Mouse (Mus musculus) cerebellum, adult 18-20 months (tissue): ENCODE measurements at regions not wholly inside any gene's neighbourhood (a gene's known extent, or its start where the extent isn't known, plus 50 kb on each side); places are given as distances from the start of the nearest gene placed in this dataset.
"Not testable (repeated sequence)": the region's sequence is repeated elsewhere in the genome, so short reads cannot be mapped to it uniquely, and the experiment has no call there.

Experiments used
- DNase-seq, 2 experiments: peaks; one replicate each; pipeline ENCODE4 v3.0.0; 2021

DNA sequence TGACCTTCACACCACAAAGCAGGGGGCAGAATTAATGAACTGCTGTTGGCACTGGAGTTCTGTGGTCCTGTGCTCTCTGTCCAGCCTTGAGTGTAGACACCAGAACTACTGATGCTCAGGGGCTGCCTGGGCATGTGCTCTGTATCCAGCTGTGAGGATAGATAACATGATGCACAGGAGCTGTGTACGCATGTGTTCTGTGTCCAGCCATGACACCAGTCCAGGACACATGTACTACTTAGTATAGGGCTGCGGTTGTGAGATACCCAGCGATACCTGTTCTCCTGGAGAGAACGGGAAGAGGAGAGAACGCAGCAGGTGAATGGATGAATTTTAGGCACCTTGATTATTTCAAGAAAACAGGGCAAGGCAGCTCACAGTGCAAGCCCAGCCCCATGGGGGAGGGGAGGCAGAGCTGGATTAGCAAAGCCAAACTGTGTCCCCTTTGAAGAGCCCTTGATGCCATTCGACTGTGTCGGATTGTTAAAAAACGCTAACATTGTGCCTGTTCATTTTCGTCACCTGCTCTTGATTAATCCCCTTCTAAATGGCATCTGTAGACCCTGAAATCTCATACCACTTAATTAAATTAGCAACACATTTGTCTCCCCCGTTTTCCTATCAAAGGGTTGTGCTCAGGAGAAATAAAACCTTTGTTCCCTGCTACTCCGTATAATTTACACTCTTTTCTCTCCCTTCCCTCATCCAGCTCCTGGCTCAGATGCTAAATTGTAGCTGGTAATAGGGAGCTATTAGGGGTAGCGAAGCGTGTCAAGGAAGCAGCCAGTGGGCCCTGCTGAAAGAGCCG, 218.8 kb upstream of the Irx4 start:
- no peak for DNase-seq

DNA sequence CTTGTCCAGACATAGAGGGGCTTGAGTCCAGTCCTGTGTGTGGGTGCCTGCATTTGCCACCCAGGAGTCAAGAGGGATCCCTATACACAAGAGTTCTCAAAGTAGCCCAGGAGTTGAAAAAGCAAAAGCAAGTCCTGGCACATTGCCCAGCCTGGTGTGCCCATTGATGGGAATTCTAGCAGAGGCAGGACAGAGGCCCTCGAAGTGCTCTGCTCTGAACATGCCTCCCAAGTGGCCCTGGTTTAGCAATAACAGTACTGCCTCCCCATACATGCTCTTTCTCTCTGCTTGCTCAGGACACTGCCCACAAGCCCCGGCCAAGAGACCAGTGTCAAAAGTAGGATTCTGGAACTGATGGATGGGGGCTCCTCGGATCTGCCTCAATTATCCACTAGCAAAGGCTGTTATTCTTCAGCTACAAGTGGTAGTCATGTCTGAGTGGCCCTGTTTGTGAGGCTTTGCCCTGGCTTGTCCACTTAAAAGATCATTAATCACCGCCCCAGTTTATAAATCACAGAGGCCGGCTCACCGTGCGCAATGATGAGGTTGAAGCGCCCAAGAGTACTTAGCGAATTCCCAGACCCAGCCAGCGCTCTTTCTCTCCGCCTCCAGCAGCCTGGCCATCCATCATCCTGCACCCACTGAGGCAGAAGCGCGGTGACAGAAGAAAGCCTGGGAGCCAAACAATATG, 190.3 kb upstream of the Irx4 start:
- no peak for DNase-seq

DNA sequence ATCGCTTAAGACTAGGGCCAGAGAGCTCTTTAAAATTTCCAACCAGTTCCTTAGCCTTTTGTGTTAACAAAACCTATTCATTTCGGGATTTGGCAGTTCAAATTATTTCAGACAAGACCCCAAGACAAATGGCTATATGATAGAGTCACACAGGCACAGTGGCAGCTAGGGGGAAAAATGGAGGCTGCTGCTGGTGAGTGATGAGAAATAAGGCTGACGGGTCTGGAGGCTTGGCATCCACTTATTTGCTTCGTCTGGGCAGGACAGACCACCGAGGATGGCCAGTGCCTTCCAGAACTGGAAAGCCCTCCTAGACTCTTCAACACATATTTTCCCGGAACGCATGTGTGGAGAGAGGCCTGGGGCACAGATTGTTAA, 189.8 kb upstream of the Irx4 start:
- DNase-seq = no peak

DNA sequence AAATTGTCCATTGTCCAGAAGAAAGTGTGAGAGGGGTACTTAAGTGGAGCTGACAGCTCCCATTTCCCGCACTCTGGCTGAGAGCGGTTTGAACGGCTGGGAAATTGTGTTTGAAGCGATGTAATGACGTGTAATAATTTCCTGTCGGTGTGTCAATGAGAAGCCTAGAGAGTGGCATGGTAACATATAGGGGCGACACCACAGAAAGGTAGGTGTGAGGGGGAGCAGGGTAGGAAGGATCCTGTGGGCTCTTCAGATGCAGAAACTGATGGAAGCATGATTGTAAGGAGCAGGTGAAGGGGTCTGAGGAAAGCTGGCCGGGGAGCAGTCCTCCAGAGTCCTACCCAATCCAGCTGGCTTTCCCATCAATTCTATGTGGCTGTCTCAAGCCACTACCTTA, 189.2 kb upstream of the Irx4 start:
- no peak for DNase-seq

DNA sequence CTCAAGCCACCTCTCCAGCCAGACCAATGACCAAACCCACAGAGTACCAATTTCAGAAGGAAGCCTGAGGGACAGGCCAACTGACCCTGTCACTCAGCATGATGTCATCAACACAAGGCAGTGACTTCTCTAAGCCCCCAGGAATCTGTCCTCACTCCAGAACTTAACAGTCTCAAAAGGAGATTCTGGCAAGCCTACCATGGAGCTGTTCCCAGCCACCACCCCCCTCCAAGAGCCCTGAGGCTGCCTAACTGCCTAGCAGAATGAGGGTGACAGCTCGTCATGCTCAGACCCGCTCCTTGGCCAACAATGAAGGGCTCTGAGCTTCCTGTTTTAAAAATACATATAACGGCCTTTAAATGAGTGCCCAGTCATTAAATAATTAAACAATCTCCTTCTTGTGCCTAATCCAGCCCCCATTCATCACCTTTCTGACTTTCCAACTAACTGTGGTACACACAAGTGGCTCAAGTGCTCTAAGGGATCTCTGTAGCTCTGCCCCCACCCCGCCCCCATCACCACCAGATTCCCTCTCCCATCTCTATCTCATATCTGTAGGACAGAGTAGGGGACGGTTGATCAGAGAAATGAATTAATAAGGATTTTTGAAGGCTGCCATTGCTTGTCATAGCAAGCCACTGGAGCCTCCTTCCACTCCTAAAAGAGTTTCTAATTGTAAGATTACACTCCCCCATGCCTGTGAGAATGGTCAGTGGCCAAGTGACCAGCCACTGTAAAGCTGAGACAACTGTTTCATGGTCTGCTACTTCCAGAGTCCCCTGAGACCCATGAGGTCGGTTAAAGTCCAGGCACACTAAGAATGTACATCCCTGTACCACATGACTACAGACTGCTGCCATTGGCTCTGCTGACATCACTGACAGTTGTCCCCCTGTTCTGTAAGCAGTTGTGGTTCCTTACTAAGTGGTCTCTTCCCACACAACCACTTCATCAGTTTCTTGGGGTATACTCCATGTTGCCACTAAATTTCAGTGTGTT, 188.1 kb upstream of the Irx4 start:
- DNase-seq = peak; percentile 4 to 10

DNA sequence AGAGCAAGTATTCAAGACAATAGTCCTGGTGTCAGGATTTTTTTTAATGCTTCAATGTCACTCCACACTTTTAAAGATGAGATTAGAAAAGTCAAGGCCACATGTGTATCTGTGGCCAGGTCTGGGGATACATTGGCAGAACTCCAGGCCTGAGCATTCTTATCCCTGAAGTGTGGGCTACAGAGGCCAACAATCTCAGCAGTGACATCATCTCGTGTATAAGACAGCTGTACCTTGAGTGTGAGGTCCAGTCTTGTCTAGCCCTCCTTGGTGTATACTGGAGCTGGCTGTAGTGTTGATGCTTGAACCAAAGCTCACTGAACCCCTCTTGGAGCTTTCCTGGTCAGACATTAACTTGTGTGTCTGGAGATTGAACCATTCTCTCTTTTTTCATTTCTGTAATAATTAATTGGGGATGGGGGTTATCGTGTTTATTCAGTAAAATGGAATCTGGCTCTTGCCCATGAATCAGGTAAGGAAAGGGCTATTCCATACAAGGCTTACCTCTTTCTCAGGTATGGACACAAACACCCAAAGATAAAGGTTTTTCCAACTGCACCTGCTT, 182.3 kb upstream of the Irx4 start:
- DNase-seq = no peak

DNA sequence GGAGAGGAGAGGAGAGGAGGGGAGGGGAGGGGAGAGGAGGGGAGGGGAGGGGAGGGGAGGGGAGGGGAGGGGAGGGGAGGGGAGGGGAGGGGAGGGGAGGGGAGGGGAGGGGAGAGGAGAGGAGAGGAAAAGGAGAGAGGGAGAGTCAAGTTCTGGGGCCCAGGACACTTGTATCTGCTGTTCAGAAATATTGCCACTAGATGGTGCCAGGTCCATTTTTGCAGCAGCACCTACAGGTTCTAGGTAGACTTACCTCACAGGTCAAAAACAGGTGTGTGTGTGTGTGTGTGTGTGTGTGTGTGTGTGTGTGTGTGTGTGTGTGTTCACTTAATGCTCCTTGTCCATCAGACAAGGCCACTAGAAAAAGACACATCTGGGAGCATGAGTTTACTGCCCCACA, 172.5 kb upstream of the Irx4 start:
- DNase-seq = not testable (repeated sequence)

DNA sequence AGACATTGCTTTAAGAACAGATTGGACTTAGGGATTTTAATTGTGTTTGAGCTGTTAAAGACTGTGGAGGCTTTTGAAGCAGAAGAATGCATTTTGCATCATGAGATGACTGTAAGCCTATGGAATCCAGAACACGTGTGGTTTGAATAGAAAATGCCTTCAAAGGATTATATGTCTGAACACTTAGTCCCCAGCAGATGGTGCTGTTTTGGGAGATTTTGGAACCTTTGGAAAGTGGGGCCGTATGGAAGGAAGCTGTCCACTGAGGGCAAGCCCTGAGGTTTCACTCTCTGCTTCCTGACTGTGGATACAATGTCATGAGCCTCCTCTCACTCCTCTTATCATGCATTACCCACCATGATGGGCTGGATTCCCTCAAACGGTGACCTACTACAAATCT, 168.4 kb upstream of the Irx4 start:
- DNase-seq = no peak

DNA sequence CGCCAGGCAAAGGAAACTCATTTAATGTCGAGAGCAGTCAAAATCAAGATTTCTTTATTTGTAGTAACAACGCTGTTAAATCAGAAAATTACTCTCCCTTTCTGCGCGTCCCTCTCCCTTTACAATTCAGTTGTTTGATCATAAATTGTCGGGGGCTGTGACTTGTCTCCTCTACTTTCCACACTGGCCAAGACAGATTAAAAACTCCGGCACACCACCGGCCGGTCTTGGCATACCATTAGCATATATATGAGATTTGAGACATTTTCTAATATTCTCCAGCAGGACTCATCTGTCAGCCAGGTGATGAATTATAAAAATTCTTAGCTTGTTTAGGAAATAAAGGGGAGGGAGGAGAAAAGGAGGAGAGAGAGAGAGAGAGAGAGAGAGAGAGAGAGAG, 162.8 kb upstream of the Irx4 start:
- no peak for DNase-seq

DNA sequence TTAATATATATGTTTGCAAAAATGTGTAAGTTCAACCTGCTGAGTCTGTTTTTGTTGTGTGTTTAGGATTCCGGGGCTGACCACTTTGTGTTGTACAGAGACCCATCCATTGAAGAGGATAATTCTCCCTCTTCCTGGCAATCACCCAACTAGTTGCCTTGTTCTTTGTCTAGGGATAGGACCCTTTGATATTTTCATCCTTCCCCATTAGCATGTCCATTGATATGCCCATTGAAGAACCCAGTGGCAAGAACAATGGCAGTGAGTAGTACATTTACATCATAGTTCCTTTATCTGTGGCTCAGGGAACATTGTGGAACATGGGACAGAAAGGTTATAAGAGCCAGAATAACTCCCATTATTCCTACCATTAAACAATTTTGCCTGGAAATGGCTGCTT, 160.9 kb upstream of the Irx4 start:
- DNase-seq = no peak

DNA sequence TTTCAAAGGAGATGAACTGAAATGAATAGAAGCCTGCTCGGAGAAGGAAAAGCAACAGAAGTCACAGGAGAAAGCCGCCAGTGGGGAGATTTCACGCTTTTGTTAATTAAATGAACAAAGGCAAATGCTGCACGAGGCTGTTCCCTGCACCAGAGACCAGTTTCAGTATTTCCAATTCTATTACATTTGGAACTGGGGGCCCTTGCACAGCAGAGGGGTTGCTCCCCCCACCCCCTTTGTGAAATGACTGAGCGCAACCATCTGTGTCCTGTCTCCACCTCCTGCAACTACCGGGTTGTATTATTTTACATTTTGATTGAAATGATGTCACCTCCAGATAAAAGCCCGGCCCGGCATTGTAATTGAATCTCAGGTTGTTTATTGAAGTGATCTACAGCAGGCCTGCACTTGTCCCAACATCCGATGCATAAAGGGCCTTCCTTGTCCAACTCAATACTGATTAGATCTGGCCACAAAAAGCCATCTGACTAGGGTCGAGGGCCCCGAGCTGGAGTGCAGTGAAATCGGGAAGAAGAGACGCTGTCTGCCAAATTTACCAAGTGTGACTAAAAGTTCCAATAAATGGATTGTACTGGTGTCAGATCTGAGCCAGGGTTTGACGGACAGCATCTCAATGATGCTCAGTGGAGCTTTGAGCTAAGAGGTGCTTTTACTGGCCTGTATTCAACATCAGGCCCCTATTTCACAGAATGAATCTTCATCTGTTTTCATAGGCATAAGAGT, 152.9 kb upstream of the Irx4 start:
- DNase-seq = no peak

DNA sequence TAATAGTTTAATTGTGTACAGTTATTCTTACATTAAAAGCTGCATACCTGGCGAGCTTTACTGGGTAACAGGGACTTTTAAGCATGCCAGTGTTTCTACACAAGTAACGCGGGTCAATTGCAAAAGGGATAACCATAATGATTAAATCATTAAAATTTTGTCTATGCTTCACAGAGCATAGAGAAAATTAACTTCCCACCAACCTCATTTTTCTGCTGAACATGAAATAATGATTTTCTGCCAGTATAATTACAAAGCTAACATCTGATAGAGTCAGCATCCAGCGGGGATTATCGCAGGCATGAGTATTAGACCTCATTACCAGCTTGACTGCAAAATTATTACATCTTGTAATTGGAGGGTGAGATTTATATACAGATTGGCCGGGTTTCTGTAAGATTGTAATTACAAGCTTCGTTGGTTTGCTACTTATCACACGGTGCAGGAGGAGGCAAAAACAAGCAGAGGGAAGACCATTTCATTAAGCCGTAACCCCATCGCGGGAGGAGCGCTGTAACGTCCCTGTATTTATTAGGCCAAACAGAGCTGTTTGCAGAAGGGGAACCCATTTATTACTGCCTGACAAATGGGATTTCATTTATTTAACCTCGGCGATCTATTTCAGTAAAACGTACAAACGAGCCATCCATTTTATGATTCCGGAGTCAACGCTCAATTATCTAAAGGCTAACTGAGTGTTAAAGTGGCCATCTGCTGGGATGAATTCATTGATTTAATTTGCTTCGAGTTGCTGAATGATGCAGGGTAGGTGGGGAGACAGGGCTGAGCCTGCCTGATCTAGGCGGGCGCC, 143.3 kb upstream of the Irx4 start:
- no peak for DNase-seq

DNA sequence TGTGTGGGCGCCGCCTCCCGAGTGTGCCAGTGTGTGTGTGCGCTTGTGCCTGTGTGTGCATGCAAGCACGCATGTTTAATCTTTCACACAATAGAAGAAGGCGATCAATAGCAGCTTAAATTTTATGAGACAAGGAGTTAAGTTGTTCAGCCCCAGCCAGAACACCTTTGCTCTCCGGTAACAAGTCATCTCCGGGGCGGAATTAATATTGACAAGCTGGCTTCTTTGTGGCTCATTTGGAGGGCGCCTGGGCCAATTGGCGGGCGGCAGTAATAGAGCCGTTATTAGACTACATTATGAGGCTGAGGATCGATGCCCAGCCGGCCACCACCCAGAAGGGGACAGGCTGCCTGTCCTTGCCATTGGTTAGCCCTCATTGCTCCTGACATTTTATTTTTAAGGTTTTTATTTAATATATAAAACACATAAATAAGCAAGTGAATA, 142.6 kb upstream of the Irx4 start:
- no peak for DNase-seq

DNA sequence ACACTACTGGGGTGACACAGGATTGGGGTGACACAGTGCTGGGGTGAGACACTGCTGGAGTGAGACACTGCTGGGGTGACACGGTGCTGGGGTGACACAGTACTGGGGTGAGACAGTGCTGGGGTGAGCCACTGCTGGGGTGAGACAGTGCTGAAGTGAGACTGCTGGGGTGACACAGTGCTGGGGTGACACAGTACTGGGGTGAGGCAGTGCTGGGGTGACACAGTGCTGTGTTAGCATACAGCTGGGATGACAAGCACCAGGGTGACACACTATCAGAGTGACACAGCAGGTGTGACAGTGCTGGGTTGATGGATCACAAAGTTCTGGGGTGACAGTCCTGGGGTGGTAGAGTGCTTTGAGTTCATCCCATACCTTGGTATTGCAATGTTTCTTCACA, 137.3 kb upstream of the Irx4 start:
- DNase-seq = no peak

DNA sequence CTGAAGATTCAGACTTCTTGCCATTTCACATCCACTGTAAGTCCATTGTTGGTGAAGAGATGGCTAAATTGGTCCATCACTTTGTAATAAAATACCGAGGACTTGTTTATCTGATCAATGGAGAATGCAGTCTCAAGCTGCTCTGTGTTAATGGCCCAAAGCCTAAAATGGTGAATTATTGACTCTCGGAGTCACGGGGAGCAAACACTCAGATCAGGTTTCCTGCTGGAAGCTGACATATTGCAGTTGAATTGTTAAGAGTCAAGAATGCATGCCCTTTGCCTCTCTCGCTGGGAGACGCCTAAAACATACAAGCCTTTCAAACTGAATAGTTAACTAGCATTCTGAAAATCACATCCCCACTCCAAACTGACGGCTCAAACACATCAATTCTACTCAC, 129.0 kb upstream of the Irx4 start:
- no peak for DNase-seq

DNA sequence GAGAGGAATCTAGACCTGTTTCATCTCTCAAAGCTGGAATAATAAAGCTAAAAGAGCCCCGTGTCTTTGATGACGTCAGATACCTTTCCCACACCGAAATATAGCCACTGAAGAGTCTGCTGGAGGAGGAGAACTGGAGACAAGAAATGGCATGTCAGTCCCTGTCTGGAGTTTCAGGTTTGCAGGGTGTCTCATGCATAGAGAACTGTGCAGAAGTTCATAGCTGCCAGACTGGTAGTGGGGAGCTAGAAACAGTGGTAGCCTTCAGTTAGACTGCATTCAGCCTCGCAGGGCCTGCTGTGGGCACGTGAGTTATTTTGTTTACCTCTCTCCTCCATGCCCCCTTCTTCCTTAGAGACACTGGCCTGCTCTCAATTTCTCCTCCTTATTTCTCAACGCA, 127.5 kb upstream of the Irx4 start:
- no peak for DNase-seq

DNA sequence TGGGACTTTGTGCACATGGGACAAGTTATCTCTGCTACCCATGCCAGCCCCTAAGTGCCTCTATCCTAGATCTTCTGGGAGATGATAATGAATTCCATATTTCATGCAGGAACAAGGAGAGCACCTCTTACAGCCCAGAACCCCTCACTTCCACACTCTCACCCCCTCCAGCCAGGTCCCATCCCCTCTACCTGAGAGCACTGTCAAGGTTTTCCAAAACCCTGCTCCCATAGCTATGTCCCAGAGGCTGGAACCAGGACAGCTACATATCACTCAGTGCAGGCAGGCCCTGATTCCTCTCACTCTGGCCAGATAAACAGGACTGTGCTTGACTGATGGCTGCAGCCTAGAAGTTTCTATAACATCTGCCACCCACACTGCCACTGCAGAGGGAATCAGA, 125.3 kb upstream of the Irx4 start:
- DNase-seq = no peak

DNA sequence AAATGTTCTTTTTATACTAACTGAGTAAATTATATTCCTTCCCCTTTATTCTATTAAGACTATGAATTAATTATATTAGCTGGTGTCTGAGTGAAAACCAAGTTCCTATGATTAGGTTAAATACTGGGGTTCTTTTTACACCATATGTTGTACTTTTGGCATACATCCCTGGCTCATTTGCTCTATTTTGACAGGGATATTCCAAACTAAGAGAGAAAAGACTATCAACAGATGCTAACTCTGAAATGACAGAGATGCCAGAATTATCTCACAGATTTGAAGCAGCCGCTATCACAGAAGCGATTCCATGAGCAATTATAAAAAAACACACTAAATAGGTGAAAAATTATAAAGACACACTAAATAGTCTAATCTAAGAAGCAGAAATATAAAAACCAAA, 119.0 kb upstream of the Irx4 start:
- DNase-seq = no peak

DNA sequence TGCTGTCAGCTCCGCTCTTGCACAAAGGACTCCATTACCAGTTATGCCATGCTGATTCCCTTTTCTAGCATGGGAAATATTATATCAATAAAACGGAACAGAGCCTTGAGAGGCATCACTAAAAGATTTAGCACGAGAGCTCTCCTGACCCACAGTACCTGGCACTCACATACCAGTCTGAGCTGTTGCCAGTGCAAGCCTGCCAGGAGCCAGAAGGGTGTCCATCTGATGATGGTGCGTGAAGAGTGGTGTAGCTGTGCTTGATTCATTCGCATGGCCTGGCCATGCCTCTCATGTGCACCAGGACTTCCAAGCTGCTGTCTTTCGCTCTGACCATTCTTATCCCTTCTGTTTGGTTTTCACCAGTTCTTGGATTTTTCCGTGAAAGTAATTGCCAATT, 102.3 kb upstream of the Irx4 start:
- DNase-seq = no peak

DNA sequence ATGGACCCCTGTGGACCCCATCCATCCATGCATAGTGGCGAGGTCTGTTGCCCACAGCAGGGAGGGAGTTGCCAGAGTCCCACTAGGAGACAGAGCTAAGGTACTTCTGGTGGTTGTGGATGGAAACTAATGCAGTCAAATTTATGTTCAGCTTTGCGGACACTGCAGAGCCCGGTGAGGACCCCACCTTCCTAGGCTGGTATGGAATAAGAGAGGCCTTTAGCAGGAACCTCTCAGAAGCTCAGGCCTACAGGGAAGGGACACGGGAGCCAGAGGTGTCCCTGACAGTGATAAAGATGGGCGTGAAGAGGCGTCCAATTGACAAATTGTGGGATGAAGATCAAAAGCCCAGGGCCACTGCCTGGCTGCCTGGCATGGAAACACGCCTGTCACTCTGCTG, 100.8 kb upstream of the Irx4 start:
- no peak for DNase-seq

DNA sequence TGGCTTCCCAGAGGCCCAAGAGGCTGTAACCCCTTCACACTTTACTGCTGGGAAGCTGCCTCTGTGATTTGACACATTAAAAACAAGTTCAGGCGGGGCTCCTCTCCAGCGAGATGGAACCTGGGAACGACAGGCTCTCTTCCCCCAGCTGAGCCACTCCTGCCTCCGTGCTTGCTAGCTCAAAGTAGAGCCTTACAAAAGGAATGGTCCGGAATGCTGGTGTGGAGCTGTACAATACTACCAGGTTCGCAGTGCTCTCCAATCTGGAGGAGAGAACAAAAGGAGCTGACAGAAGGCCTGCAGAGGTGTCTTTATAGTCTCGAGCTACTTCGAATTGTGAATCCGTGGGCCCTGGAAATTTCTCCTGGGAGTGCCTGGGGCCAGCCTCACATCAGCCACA, 100.4 kb upstream of the Irx4 start:
- no peak for DNase-seq

DNA sequence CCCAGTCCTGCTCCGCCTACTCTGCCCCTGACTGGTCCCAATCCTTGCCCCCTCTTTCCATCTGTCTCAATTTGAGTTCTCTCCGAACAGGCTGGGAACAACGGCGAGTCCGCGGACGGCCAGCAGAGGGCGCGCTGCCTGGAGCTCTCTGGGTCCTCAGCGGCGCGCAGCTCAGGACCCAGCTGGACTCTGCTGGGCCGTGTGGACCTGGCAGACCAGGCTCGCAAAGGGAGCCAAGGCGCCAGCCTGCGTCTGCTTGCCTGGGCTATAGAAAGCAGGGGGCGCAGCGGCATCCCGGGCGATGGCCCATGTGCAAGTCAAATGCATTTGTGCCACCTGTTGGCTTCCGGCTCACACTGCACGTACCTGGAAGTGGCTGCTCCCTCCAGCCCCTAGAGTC, 100.0 kb upstream of the Irx4 start:
- peak; percentile 68 to 78 for DNase-seq
